Mouse (Mus musculus) liver, postnatal 0 days (tissue): ENCODE data around the gene Cep95. TPM values are rescaled to one million over a fixed set of nuclear protein-coding genes. Genes with fewer than 3 reads are reported as not detected.

Source experiments
- ATAC-seq: fragments of 200-750 bp; cut with Nextera tagmentation; 2 replicates; pipeline ENCODE4 v1.8.0; 2017; ENCODE audit warnings: mild to moderate bottlenecking, moderate library complexity
- DNase-seq: peaks from one replicate; pipeline ENCODE4 v3.0.0-alpha.2; 2016
- H3K27ac ChIP-seq: fragments of 300-500 bp; sonication (generic); 2 replicates; pipeline ENCODE4 v1.5.1; 2014; ENCODE audit warnings: antibody characterized with exemption, moderate library complexity, mild to moderate bottlenecking, low read depth
- H3K27me3 ChIP-seq: fragments of 300-500 bp; sonication (generic); 2 replicates; pipeline ENCODE4 v1.6.1; 2014; ENCODE audit warnings: low read length, control low read depth, mixed read lengths; ENCODE audit not compliant: insufficient read depth
- H3K36me3 ChIP-seq: fragments of 300-500 bp; sonication (generic); replicated peaks from 2 replicates; pipeline ENCODE4 v1.6.1; 2014; ENCODE audit warnings: mild to moderate bottlenecking, control low read depth, low read length, moderate library complexity, mixed read lengths; ENCODE audit not compliant: insufficient read depth
- H3K4me1 ChIP-seq: fragments of 300-500 bp; sonication (generic); 2 replicates; pipeline ENCODE4 v1.6.1; 2014; ENCODE audit warnings: antibody characterized with exemption, mild to moderate bottlenecking, control low read depth; ENCODE audit not compliant: insufficient read depth
- H3K4me2 ChIP-seq: fragments of 300-500 bp; sonication (generic); 2 replicates; pipeline ENCODE4 v1.6.1; 2014; ENCODE audit warnings: low read depth, mild to moderate bottlenecking, low read length, moderate library complexity, mixed read lengths
- H3K4me3 ChIP-seq: fragments of 300-500 bp; sonication (generic); 2 replicates; pipeline ENCODE4 v1.5.1; 2014; ENCODE audit warnings: low read depth, low read length
- H3K9ac ChIP-seq: fragments of 300-500 bp; sonication (generic); replicated peaks from 2 replicates; pipeline ENCODE4 v1.6.1; 2014; ENCODE audit warnings: mild to moderate bottlenecking, moderate library complexity
- H3K9me3 ChIP-seq: fragments of 300-500 bp; sonication (generic); 2 replicates; pipeline ENCODE4 v1.6.1; 2016; ENCODE audit warnings: mild to moderate bottlenecking, control low read depth, low read length, mixed read lengths
- CTCF ChIP-seq: sonication (generic); IDR thresholded peaks from 2 replicates; pipeline ENCODE4 v1.5.1; 2016; ENCODE audit warnings: antibody characterized with exemption, low read depth
- EP300 ChIP-seq: IDR thresholded peaks from 2 replicates; pipeline ENCODE4 v1.6.1; 2016; ENCODE audit warnings: antibody characterized with exemption, low read depth, mild to moderate bottlenecking
- WGBS: fragments of 180-500 bp; shearing (Covaris S2); extraction: QIAGEN DNeasy Blood & Tissue Kit; methylation state at CpG from one replicate; pipeline ENCODE4 v1.1.7; 2014; ENCODE audit not compliant: insufficient replicate concordance; 5-methylcytosine and 5-hydroxymethylcytosine counted together
- polyA plus RNA-seq: library from polyadenylated mRNA; unstranded; fragments of >200 nt; fragmentation: Nextera tagmentation; extraction: Ambion mirVana; gene quantifications from 2 replicates; pipeline ENCODE4 v1.2.1, GENCODE M21; 2015

Cep95 gene
- polyA plus RNA-seq, 1 experiment from 2014 or later = 5.1 TPM

DNA sequence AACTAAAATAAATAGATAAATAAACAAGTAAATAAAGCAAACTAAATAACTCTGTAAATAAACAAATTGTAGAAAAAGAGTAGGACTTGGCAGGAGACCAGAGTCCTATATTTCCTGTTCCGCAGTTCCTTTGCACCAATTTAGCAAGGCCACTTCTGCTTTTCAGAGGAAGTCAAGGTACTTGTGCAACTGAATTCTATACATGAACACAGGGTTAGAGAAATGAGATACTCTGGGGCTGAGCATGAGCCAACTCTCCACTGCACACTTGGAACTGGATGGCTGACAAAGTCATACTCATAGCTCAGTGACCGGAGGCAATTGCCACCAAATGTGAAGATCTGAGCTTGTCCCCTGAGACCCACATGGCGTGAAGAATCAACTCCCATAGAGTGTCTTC is 30.0 kb upstream of the Cep95 start:
- 0 out of 2 replicates have a peak, but pooled peaks have one; percentile 38 for TF ChIP-seq EP300
- no peak for TF ChIP-seq CTCF

DNA sequence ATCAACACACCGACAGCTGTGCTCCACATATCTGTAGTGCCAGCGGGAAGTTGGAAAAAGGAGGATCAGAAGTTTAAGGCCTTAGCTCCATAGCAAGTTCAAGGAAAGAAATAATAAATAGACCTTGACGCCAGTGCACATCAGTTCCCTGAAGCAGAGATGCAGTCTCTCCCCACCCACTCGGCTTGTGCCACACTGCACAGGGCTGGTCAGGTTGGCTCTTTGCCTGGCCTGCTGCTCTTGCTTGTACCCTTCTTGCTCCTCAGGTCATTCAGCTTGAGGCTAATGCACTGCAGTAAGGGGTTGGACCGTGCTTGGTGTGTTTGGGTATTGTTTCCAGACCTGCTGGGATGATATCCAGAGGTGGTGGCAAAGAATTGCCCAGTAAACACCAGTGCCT is 28.5 kb upstream of the Cep95 start:
- Histone ChIP-seq H3K36me3 (peaks cover 11% of the 10 kb centered on the region; the same call in 1 of the 2 replicates), H3K27me3 (no peaks in the 10 kb centered on the region), H3K4me2 (no peak overlapping the region), H3K9me3 (no peaks in the 10 kb centered on the region), H3K27ac (peak overlapping the region; percentile 89; the same call in 1 of the 2 replicates), H3K9ac (no peak overlapping the region), H3K4me3 (no peak overlapping the region), H3K4me1 (peaks cover 38% of the 10 kb centered on the region)
- TF ChIP-seq CTCF (no peak), EP300 (no peak)
- ATAC-seq (no peak), DNase-seq (no peak)
- 80% methylated on average over 5 of the region's 5 CpGs for WGBS

More for the DNA sequence above, 30.0 kb upstream of the Cep95 start:
- H3K9ac ChIP-seq = no peak overlapping the region
- H3K36me3 ChIP-seq = peaks cover 6% of the 10 kb centered on the region; the same call in 1 of the 2 replicates
- H3K4me1 ChIP-seq = peaks cover 38% of the 10 kb centered on the region
- H3K27me3 ChIP-seq = no peaks in the 10 kb centered on the region
- no peak overlapping the region for H3K4me2 ChIP-seq
- no peaks in the 10 kb centered on the region for H3K9me3 ChIP-seq
- DNase-seq (no peak), ATAC-seq (no peak)
- H3K4me3 ChIP-seq = no peak overlapping the region
- 51% methylated on average over 3 of the region's 3 CpGs for WGBS
- H3K27ac ChIP-seq = peak overlapping the region; percentile 72

GRCm38 (mm10) chr11:106762139-106762799 is 26.8 kb upstream of the Cep95 start:
- H3K4me2 ChIP-seq = peak overlapping the region; percentile 38

DNA sequence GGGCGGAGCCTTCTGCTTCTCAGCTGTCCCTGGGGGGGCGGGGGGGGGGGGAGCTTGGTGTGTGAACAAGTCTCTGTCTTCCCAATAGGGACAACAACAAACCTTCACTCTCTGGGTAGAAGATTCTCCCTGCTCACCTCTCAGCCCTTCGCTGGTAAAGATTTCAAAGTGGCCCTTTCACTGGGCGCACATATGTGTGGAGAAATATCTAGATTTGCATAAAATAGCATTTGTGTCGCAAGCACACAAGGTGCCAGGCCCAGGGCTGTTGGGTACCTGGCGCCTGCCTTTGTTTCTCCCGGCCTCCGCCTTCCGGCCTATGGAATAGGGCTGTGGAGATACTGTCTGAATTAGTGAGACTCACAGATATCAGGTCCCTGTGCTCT is 26.3 kb upstream of the Cep95 start:
- no peaks in the 10 kb centered on the region for H3K9me3 ChIP-seq
- H3K27me3 ChIP-seq = no peaks in the 10 kb centered on the region
- no peak for ATAC-seq
- 54% methylated on average over 9 of the region's 9 CpGs for WGBS
- H3K4me2 ChIP-seq = peak overlapping the region; percentile 11; the same call in 1 of the 2 replicates
- no peak overlapping the region for H3K4me3 ChIP-seq
- H3K36me3 ChIP-seq = peaks cover 26% of the 10 kb centered on the region
- DNase-seq = no peak
- TF ChIP-seq CTCF = no peak
- TF ChIP-seq EP300 = no peak
- peaks cover 32% of the 10 kb centered on the region for H3K4me1 ChIP-seq
- peak overlapping the region; percentile 89 for H3K27ac ChIP-seq
- H3K9ac ChIP-seq = no peak overlapping the region

More at GRCm38 (mm10) chr11:106762139-106762799, 26.8 kb upstream of the Cep95 start:
- Histone ChIP-seq H3K9ac (no peak overlapping the region), H3K9me3 (no peaks in the 10 kb centered on the region), H3K4me1 (peaks cover 35% of the 10 kb centered on the region), H3K36me3 (peaks cover 22% of the 10 kb centered on the region), H3K27me3 (no peaks in the 10 kb centered on the region), H3K27ac (peak overlapping the region; percentile 89), H3K4me3 (no peak overlapping the region)
- WGBS = 11% methylated on average over 5 of the region's 5 CpGs
- TF ChIP-seq CTCF (no peak), EP300 (peak; percentile 37; the same call in 1 of the 2 replicates)
- ATAC-seq = peak; percentile 68
- DNase-seq = peak; percentile 62

DNA sequence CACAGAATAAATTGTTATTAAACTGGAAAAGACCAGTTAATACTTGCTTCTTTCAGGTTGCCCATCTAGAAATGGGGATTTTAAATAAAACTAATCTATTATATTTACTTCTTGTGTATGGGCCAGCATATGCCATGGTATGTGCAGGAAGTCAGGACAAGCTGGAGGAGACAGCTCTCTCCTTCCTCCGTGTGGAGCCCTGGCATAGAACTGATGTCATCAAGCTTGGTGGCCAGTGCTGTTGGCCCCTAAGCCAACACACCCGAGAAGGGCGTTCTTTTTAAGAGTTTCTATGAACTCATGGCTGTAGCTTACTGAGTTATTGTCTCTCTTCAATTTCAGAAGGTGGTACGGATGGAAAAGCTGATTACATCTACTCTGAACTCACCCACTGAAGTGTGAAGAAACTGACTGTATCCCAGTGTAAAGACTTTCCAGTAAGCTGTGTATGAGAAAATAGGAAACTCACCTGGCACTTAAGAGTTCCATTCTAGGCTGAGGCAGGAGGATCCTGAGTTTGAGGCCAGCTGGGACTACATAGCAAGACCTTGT is 22.4 kb upstream of the Cep95 start:
- H3K36me3 ChIP-seq = peaks cover 53% of the 10 kb centered on the region
- H3K9ac ChIP-seq = no peak overlapping the region
- H3K27ac ChIP-seq = no peak overlapping the region
- H3K4me2 ChIP-seq = no peak overlapping the region
- no peak for DNase-seq
- 82% methylated on average over 4 of the region's 4 CpGs for WGBS
- no peak for TF ChIP-seq CTCF
- no peak for TF ChIP-seq EP300
- H3K27me3 ChIP-seq = no peaks in the 10 kb centered on the region
- peaks cover 3% of the 10 kb centered on the region; the same call in 1 of the 2 replicates for H3K9me3 ChIP-seq
- H3K4me1 ChIP-seq = peaks cover 13% of the 10 kb centered on the region
- no peak for ATAC-seq
- no peak overlapping the region for H3K4me3 ChIP-seq

GRCm38 (mm10) chr11:106767516-106767915 is 21.5 kb upstream of the Cep95 start:
- Histone ChIP-seq H3K9me3 (peaks cover 3% of the 10 kb centered on the region; the same call in 1 of the 2 replicates), H3K27ac (no peak overlapping the region), H3K4me2 (no peak overlapping the region), H3K4me1 (peaks cover 9% of the 10 kb centered on the region; the same call in 1 of the 2 replicates), H3K9ac (no peak overlapping the region), H3K36me3 (peaks cover 58% of the 10 kb centered on the region), H3K27me3 (no peaks in the 10 kb centered on the region), H3K4me3 (no peak overlapping the region)
- ATAC-seq = no peak
- TF ChIP-seq CTCF (peak; percentile 48), EP300 (no peak)
- WGBS = 82% methylated on average over 4 of the region's 4 CpGs
- no peak for DNase-seq
